Mouse (Mus musculus): Measurements from ENCODE around the gene Zfp408.

DNA sequence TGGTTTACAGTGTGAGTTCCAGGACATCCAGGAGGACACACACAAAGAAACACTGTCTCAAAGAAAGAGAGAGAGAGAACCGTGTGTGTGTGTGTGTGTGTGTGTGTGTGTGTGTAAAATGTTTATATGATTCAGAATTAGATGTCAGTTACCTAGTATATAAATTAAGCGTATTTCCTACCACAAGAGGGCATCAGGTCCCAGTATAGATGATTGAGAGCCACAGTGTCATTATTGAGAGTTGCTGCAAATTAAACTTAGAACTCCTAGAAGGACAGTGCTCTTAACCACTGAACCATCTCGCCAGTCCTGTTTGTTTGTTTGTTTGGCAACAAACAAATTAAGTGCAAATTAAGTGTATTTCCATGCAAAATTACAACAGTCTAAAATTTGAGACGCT lies 47.2 kb downstream of the Zfp408 start:
- TF ChIP-seq MYOD1 (IDR thresholded peaks at IDR 0.05; ENCODE audit: control insufficient read depth in 1 of 3, insufficient read length in 2 of 3, low read depth in 2 of 3) (no peak), USF1 (IDR thresholded peaks at IDR 0.05; ENCODE audit: low read depth) (no peak)
